Mouse (Mus musculus): ENCODE results near the gene Acot7. TPM values are rescaled to one million over a fixed set of nuclear protein-coding genes. Genes with fewer than 3 reads are reported as not detected.

Gene Acot7
- polyA plus RNA-seq, 1 experiment, result 15.4 TPM

DNA sequence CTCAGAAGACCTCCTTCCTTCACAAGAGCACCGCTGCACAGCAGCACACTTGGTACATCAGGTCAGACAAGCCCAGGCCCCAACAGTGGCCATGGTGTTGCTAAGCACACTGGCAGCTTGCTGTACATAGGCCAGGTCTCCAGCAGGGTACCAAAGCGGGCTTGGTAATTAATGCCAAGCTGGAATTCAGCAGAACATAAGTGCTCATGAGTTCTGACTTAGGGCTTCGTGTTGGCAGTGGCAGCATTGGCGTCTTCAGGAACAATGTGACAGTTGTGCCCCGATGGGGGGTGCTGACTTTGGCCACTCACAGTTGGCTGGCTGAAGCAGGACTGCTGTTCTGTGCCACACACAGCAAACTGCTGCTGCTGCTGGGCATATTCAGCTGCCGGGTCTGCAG is 126.8 kb downstream of the Acot7 start:
- Histone ChIP-seq H3K4me3 (ENCODE audit: extremely low read depth, insufficient read depth, insufficient read length) (no peak overlapping the region), H3K27ac (ENCODE audit: insufficient read depth, low read length) (no peak overlapping the region), H3K4me1 (ENCODE audit: control insufficient read depth, insufficient read depth, insufficient read length) (peaks cover 3% of the 10 kb centered on the region; the same call in 1 of the 2 replicates), H3K36me3 (ENCODE audit: control insufficient read depth, insufficient read depth, low read length) (peaks cover 22% of the 10 kb centered on the region), H3K27me3 (ENCODE audit: control insufficient read depth, insufficient read depth, low read length) (no peaks in the 10 kb centered on the region)
- no peak for TF ChIP-seq CTCF (IDR thresholded peaks at IDR 0.05; ENCODE audit: extremely low read depth, insufficient read depth, insufficient read length, insufficient replicate concordance)
- no peak for TF ChIP-seq POLR2A (IDR thresholded peaks at IDR 0.05; ENCODE audit: low read depth, low read length)
- DNase-seq (ENCODE audit: low read depth in 1 of 2, low spot score in 2 of 2), result no peak
- 94% methylated on average over 6 of the region's 6 CpGs for WGBS

DNA sequence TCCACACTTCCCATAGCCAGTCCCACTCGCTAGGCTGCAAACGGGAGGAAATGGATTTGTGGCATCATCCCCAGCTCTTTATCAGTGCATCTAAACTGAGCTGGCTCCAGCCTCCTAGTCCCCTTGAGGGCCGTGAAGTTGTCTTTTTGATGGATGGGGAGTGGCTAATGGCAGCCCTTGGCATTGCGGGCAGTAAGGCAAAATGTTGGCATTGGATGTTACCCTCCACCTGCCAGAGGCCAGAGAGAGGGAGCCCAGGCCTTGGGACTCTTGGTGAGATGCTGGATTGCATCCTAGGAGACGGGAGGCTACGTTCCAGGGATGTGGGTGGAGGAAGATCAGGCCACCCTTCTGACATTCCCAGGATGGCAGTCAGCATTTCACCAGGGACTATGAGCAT is 128.1 kb downstream of the Acot7 start:
- no peaks in the 10 kb centered on the region for H3K27me3 ChIP-seq (ENCODE audit: control insufficient read depth, insufficient read depth, low read length)
- peaks cover 22% of the 10 kb centered on the region for H3K36me3 ChIP-seq (ENCODE audit: control insufficient read depth, insufficient read depth, low read length)
- TF ChIP-seq POLR2A (IDR thresholded peaks at IDR 0.05; ENCODE audit: low read depth, low read length) (no peak), CTCF (IDR thresholded peaks at IDR 0.05; ENCODE audit: extremely low read depth, insufficient read depth, insufficient read length, insufficient replicate concordance) (no peak)
- H3K4me1 ChIP-seq (ENCODE audit: control insufficient read depth, insufficient read depth, insufficient read length), result no peaks in the 10 kb centered on the region
- H3K27ac ChIP-seq (ENCODE audit: insufficient read depth, low read length), result no peak overlapping the region
- 95% methylated on average over 6 of the region's 6 CpGs for WGBS
- DNase-seq (ENCODE audit: low read depth in 1 of 2, low spot score in 2 of 2), result no peak
- H3K4me3 ChIP-seq (ENCODE audit: extremely low read depth, insufficient read depth, insufficient read length), result no peak overlapping the region

DNA sequence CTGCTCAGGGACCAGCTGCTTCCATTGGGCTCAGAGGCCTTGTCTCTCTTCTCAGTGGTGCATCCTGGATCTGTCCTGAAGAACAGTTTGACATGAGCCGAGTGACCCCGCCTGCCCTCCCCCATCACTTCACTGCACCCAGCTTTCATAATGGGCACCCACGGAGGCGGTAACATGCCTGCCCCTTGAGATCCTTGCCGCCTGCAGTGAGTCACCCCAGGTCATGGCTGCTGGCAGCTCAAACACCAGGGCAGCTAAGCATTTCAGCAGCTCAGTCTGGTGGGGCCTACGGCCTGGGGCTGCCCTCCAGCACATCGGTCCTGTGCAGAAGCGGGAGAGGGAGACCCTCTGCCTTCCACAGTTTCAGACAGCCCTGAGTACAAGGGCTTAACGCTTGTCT is 129.6 kb downstream of the Acot7 start:
- TF ChIP-seq CTCF (IDR thresholded peaks at IDR 0.05; ENCODE audit: extremely low read depth, insufficient read depth, insufficient read length, insufficient replicate concordance), result no peak
- TF ChIP-seq POLR2A (IDR thresholded peaks at IDR 0.05; ENCODE audit: low read depth, low read length), result no peak
- peaks cover 18% of the 10 kb centered on the region for H3K36me3 ChIP-seq (ENCODE audit: control insufficient read depth, insufficient read depth, low read length)
- H3K4me1 ChIP-seq (ENCODE audit: control insufficient read depth, insufficient read depth, insufficient read length), result no peaks in the 10 kb centered on the region
- H3K27ac ChIP-seq (ENCODE audit: insufficient read depth, low read length), result no peak overlapping the region
- no peak overlapping the region for H3K4me3 ChIP-seq (ENCODE audit: extremely low read depth, insufficient read depth, insufficient read length)
- H3K27me3 ChIP-seq (ENCODE audit: control insufficient read depth, insufficient read depth, low read length), result peaks cover 2% of the 10 kb centered on the region; the same call in 1 of the 2 replicates
- DNase-seq (ENCODE audit: low read depth in 1 of 2, low spot score in 2 of 2), result no peak
- WGBS, result 91% methylated on average over 9 of the region's 9 CpGs

DNA sequence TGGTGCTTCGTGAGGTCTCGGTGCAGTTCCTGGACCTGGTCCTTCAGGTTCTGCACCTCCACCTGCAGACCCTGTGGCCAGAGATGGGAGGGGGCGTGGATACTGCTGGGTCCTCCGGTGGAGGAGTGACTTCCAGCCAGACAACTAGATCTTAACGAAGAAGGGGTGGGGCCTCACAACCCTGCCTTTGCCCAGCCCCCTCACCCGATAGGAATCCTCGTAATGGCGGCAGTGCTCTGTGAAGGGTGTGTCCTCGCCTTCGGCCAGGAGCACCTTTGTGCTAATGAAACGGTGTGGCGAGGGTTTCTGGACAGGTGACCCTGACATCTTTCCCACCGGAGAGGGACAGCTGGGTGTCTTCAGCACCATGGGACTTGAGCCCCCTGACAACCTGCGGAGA is 134.3 kb downstream of the Acot7 start:
- no peaks in the 10 kb centered on the region for H3K4me1 ChIP-seq (ENCODE audit: control insufficient read depth, insufficient read depth, insufficient read length)
- 0 out of 2 replicates have a peak, but pooled peaks cover 1% of the 10 kb centered on the region for H3K36me3 ChIP-seq (ENCODE audit: control insufficient read depth, insufficient read depth, low read length)
- TF ChIP-seq POLR2A (IDR thresholded peaks at IDR 0.05; ENCODE audit: low read depth, low read length), result no peak
- TF ChIP-seq CTCF (IDR thresholded peaks at IDR 0.05; ENCODE audit: extremely low read depth, insufficient read depth, insufficient read length, insufficient replicate concordance), result no peak
- H3K27ac ChIP-seq (ENCODE audit: insufficient read depth, low read length), result no peak overlapping the region
- H3K27me3 ChIP-seq (ENCODE audit: control insufficient read depth, insufficient read depth, low read length), result peaks cover 20% of the 10 kb centered on the region
- DNase-seq (ENCODE audit: low read depth in 1 of 2, low spot score in 2 of 2), result no peak
- H3K4me3 ChIP-seq (ENCODE audit: extremely low read depth, insufficient read depth, insufficient read length), result no peak overlapping the region
- 20% methylated on average over 14 of the region's 14 CpGs for WGBS

DNA sequence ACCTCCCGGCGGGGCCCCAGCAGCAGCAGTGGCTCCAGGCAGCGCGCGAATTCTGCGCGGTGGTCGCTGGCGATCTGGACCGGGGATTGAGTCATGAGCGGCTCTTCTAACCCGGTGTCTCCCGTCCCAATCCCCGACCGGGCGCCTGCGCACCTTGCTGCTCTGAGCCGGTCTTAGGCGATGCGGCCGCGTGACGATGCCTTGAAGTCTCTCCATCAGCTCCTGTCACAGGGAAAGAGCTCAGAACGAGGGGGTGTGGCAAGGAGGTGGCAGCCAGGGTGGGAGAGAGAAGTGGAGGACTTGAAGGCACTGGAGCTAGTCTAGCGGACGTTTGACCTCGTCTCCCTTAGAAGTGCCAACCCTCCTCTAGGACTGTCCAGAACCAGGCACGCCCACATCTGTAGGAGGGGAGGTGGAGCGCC is 135.3 kb downstream of the Acot7 start:
- Histone ChIP-seq H3K27me3 (ENCODE audit: control insufficient read depth, insufficient read depth, low read length) (peaks cover 20% of the 10 kb centered on the region), H3K4me1 (ENCODE audit: control insufficient read depth, insufficient read depth, insufficient read length) (no peaks in the 10 kb centered on the region), H3K27ac (ENCODE audit: insufficient read depth, low read length) (no peak overlapping the region), H3K4me3 (ENCODE audit: extremely low read depth, insufficient read depth, insufficient read length) (peak overlapping the region; percentile 14; the same call in 1 of the 2 replicates), H3K36me3 (ENCODE audit: control insufficient read depth, insufficient read depth, low read length) (no peaks in the 10 kb centered on the region)
- TF ChIP-seq CTCF (IDR thresholded peaks at IDR 0.05; ENCODE audit: extremely low read depth, insufficient read depth, insufficient read length, insufficient replicate concordance), result no peak
- no peak for TF ChIP-seq POLR2A (IDR thresholded peaks at IDR 0.05; ENCODE audit: low read depth, low read length)
- WGBS, result under 1% methylated on average over 29 of the region's 29 CpGs
- no peak for DNase-seq (ENCODE audit: low read depth in 1 of 2, low spot score in 2 of 2)

DNA sequence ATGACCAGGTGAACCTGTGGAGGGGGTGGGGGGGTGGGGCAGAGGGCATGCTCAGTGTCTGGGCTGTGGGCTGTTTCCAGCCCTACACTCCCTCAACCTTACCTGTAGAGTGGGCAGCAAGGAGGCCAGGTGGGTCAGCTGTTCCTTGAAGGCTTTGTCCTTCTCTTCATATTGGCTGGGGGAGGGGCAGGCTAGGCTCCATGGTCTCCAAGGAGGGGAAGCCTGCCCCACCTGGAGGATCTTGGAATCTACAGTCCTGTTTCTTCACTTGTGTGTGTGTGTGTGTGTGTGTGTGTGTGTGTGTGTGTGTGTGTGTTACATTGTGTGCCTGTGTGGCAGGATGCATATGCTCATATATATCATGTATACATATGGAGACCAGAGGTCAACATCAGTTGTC is 136.0 kb downstream of the Acot7 start:
- H3K36me3 ChIP-seq (ENCODE audit: control insufficient read depth, insufficient read depth, low read length), result no peaks in the 10 kb centered on the region
- peaks cover 20% of the 10 kb centered on the region for H3K27me3 ChIP-seq (ENCODE audit: control insufficient read depth, insufficient read depth, low read length)
- H3K4me3 ChIP-seq (ENCODE audit: extremely low read depth, insufficient read depth, insufficient read length), result no peak overlapping the region
- no peak for DNase-seq (ENCODE audit: low read depth in 1 of 2, low spot score in 2 of 2)
- no peaks in the 10 kb centered on the region for H3K4me1 ChIP-seq (ENCODE audit: control insufficient read depth, insufficient read depth, insufficient read length)
- TF ChIP-seq CTCF (IDR thresholded peaks at IDR 0.05; ENCODE audit: extremely low read depth, insufficient read depth, insufficient read length, insufficient replicate concordance), result no peak
- no peak for TF ChIP-seq POLR2A (IDR thresholded peaks at IDR 0.05; ENCODE audit: low read depth, low read length)
- H3K27ac ChIP-seq (ENCODE audit: insufficient read depth, low read length), result no peak overlapping the region

DNA sequence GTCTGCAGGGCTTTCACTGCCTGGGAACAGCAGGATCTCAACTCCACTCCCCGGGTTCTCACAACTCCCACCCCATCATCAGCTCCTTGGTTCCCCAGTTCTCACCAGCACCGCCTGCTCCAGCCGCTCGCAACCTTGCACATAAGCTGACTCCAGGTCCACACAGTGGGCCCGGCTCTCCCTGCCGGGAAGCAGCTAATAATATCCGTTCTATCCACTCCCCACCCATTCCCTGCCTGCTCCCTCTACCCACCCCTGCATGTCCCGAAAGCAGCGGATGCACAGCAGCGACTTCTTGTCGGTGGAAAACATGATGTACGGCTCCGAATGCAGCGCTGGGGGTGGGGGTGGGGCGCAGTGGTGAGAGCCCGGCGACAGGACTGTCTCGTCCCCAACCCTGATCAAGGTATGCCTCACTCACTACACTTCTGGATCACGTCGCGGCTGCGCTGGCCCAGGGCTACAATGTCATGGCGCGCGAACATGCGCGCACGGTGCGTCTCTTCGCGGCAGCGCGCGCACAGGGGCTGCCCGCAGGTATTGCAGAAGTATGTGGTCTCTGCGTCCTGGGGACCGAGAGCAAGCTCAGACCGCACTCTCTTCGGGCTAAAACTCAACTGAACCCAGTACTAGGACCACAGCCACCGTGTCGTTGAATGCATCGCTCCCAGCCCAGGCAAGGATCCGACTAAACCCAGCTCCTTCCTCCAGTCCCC is 137.7 kb downstream of the Acot7 start:
- no peaks in the 10 kb centered on the region for H3K36me3 ChIP-seq (ENCODE audit: control insufficient read depth, insufficient read depth, low read length)
- H3K4me1 ChIP-seq (ENCODE audit: control insufficient read depth, insufficient read depth, insufficient read length), result no peaks in the 10 kb centered on the region
- no peak overlapping the region for H3K27ac ChIP-seq (ENCODE audit: insufficient read depth, low read length)
- TF ChIP-seq CTCF (IDR thresholded peaks at IDR 0.05; ENCODE audit: extremely low read depth, insufficient read depth, insufficient read length, insufficient replicate concordance) (no peak), POLR2A (IDR thresholded peaks at IDR 0.05; ENCODE audit: low read depth, low read length) (no peak)
- no peak for DNase-seq (ENCODE audit: low read depth in 1 of 2, low spot score in 2 of 2)
- H3K4me3 ChIP-seq (ENCODE audit: extremely low read depth, insufficient read depth, insufficient read length), result no peak overlapping the region
- WGBS, result 3% methylated on average over 43 of the region's 43 CpGs
- peaks cover 20% of the 10 kb centered on the region for H3K27me3 ChIP-seq (ENCODE audit: control insufficient read depth, insufficient read depth, low read length)
